In the genomic region with DNA sequence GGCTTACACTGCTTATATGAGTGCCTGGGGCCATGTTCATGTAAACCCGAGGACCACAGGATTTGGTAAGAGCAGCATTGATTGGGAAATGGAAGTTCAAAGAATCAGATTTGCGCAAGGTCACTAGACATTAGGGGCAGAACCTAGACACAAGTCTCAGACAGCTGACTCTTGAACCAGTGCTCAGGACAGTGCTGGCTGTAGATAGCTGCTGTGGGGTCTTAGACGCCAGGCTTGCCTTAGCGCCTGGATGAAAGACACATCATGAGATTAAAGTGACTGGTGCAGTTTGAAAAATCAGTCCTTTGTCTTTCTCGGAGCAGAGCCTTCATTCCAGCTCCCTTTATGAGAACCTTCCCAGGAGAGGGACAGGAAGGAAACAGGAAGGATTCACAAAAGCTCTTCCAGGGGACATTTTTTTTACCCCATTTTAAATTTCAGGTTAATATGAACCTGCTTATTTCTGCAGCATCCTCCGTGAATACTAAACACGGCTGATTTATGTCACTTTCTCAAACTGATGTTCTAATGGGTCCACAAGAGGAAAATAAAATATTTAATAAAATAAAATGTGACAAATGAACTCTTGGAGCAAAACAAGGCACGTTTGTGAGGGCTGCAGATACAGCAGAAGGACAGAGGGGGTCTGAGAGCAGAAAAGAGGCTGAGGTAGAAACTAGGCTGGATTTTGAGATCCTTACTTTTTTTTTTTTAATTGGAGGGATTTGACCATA, we compare ENCODE assay signal across 17 mouse cellular contexts.
DNase-seq lines count a peak whose midpoint lies in the region; ATAC-seq lines count a peak whose summit lies in the region.
"Had no signal": no experiment of that assay in that cellular context is flagged by ENCODE, and none has a peak within 500 bp of the region (broad histone marks: within the 10 kb centered on the region; RNA-seq: fewer than 3 reads in every experiment).

No protein-coding gene starts in this region.

- H3K9ac ChIP-seq in forebrain, embryonic 11.5 days (ENCODE audit: low read length): no peak overlapping the region
- no peak overlapping the region for H3K9ac ChIP-seq in hindbrain, embryonic 12.5 days
- no peak overlapping the region for H3K9ac ChIP-seq in neural tube, embryonic 12.5 days
- H3K9ac ChIP-seq: heart, embryonic 13.5 days; intestine, embryonic 15.5 days; liver, postnatal 0 days had no signal

- WGBS in embryonic facial prominence, embryonic 10.5 days: 70% methylated on average over 8 of the region's 8 CpGs
- WGBS in forebrain, embryonic 11.5 days: 61% methylated on average over 8 of the region's 8 CpGs
- WGBS in hindbrain, embryonic 12.5 days: 62% methylated on average over 8 of the region's 8 CpGs
- 57% methylated on average over 8 of the region's 8 CpGs for WGBS in neural tube, embryonic 12.5 days

- no peaks in the 10 kb centered on the region for H3K36me3 ChIP-seq in embryonic facial prominence, embryonic 10.5 days (replicated peaks)
- H3K36me3 ChIP-seq in forebrain, embryonic 11.5 days (ENCODE audit: control insufficient read depth, insufficient read depth, low read length): no peaks in the 10 kb centered on the region
- H3K36me3 ChIP-seq in hindbrain, embryonic 12.5 days: no peaks in the 10 kb centered on the region
- H3K36me3 ChIP-seq in neural tube, embryonic 12.5 days: no peaks in the 10 kb centered on the region
- H3K36me3 ChIP-seq: G1E; heart, embryonic 13.5 days; intestine, embryonic 15.5 days had no signal

- peak; percentile 27; the same call in 1 of the 2 replicates for ATAC-seq in forebrain, embryonic 11.5 days (replicated peaks; ENCODE audit: low FRiP score)
- peak; percentile 52; the same call in 1 of the 2 replicates for ATAC-seq in hindbrain, embryonic 12.5 days (ENCODE audit: low FRiP score)
- no peak for ATAC-seq in neural tube, embryonic 12.5 days (ENCODE audit: low FRiP score, low read depth)
- ATAC-seq in CD4-positive, CD25-positive, alpha-beta regulatory T cell, adult 4 months: no peak
- ATAC-seq: intestine, embryonic 15.5 days; liver, postnatal 0 days had no signal

- H3K4me1 ChIP-seq in embryonic facial prominence, embryonic 10.5 days: peaks cover 7% of the 10 kb centered on the region; the same call in 1 of the 2 replicates
- H3K4me1 ChIP-seq in forebrain, embryonic 11.5 days (replicated peaks; ENCODE audit: control insufficient read depth, insufficient read depth, low read length): no peaks in the 10 kb centered on the region; the same call in 1 of the 2 replicates
- no peaks in the 10 kb centered on the region; the same call in 1 of the 2 replicates for H3K4me1 ChIP-seq in hindbrain, embryonic 12.5 days
- H3K4me1 ChIP-seq in neural tube, embryonic 12.5 days: peaks cover 7% of the 10 kb centered on the region; the same call in 1 of the 2 replicates
- H3K4me1 ChIP-seq: intestine, embryonic 15.5 days had no signal

- H3K4me2 ChIP-seq in forebrain, embryonic 11.5 days (ENCODE audit: low read depth, low read length, severe bottlenecking): no peak overlapping the region
- no peak overlapping the region for H3K4me2 ChIP-seq in hindbrain, embryonic 12.5 days (replicated peaks)
- H3K4me2 ChIP-seq in neural tube, embryonic 12.5 days (replicated peaks): no peak overlapping the region
- H3K4me2 ChIP-seq: heart, embryonic 13.5 days; intestine, embryonic 15.5 days had no signal

- peak overlapping the region; percentile 45; the same call in 1 of the 2 replicates for H3K27ac ChIP-seq in embryonic facial prominence, embryonic 10.5 days (replicated peaks)
- H3K27ac ChIP-seq in forebrain, embryonic 11.5 days (ENCODE audit: low read depth, low read length): peak overlapping the region; percentile 55; the same call in 1 of the 2 replicates
- H3K27ac ChIP-seq in hindbrain, embryonic 12.5 days: peak overlapping the region; percentile 64
- H3K27ac ChIP-seq in neural tube, embryonic 12.5 days: peak overlapping the region; percentile 26; the same call in 1 of the 2 replicates
- H3K27ac ChIP-seq: gastrocnemius, adult 2 months; heart, embryonic 13.5 days; intestine, embryonic 15.5 days had no signal

- H3K9me3 ChIP-seq in embryonic facial prominence, embryonic 10.5 days: no peaks in the 10 kb centered on the region
- no peaks in the 10 kb centered on the region for H3K9me3 ChIP-seq in forebrain, embryonic 11.5 days (ENCODE audit: control insufficient read depth, low read length)
- H3K9me3 ChIP-seq in hindbrain, embryonic 12.5 days (replicated peaks): no peaks in the 10 kb centered on the region
- H3K9me3 ChIP-seq in neural tube, embryonic 12.5 days: 0 out of 2 replicates have a peak, but pooled peaks cover 4% of the 10 kb centered on the region
- H3K9me3 ChIP-seq: heart, embryonic 13.5 days; intestine, embryonic 15.5 days had no signal

- no peaks in the 10 kb centered on the region for H3K27me3 ChIP-seq in embryonic facial prominence, embryonic 10.5 days (replicated peaks; ENCODE audit: low read depth, poor library complexity, severe bottlenecking)
- no peaks in the 10 kb centered on the region for H3K27me3 ChIP-seq in forebrain, embryonic 11.5 days (ENCODE audit: control insufficient read depth, insufficient read depth, low read length)
- H3K27me3 ChIP-seq in hindbrain, embryonic 12.5 days: no peaks in the 10 kb centered on the region
- no peaks in the 10 kb centered on the region for H3K27me3 ChIP-seq in neural tube, embryonic 12.5 days (replicated peaks)
- H3K27me3 ChIP-seq: heart, embryonic 13.5 days; intestine, embryonic 15.5 days had no signal

- DNase-seq in embryonic facial prominence, embryonic 10.5 days (ENCODE audit: low spot score): no peak
- no peak for DNase-seq in forebrain, embryonic 11.5 days (ENCODE audit: low spot score)
- no peak for DNase-seq in spleen, postnatal 4 days (ENCODE audit: low spot score in 2 of 2)
- DNase-seq in embryo, embryonic 10.5 days (ENCODE audit: low spot score): no peak
- DNase-seq: gastrocnemius, adult 2 months; heart, adult 11 months; heart, postnatal 36 days; liver; liver, postnatal 0 days; lung, postnatal 36 days; thymus, adult 18-20 months had no signal

- no peak overlapping the region for H3K4me3 ChIP-seq in embryonic facial prominence, embryonic 10.5 days
- no peak overlapping the region for H3K4me3 ChIP-seq in forebrain, embryonic 11.5 days (ENCODE audit: low read depth, low read length)
- no peak overlapping the region for H3K4me3 ChIP-seq in hindbrain, embryonic 12.5 days
- no peak overlapping the region for H3K4me3 ChIP-seq in neural tube, embryonic 12.5 days
- H3K4me3 ChIP-seq: gastrocnemius, adult 2 months; heart, embryonic 13.5 days; intestine, embryonic 15.5 days had no signal

Comparison
In these comparisons a context has a peak if more than half of its experiments do, and no peak if none do; other contexts are left out.
1. ATAC-seq: peak in forebrain, embryonic 11.5 days (single experiment) and hindbrain, embryonic 12.5 days (single experiment); none in neural tube, embryonic 12.5 days (single experiment) and CD4-positive, CD25-positive, alpha-beta regulatory T cell, adult 4 months (single experiment).
2. Peak in every context shown above with its lines, with median percentiles within 50 percentile points of each other: H3K27ac ChIP-seq.